Mouse (Mus musculus): ENCODE measurements around the gene Smim12. TPM values are rescaled to one million over a fixed set of nuclear protein-coding genes. Genes with fewer than 3 reads are reported as not detected.

The Smim12 gene
- polyA plus RNA-seq, 1 experiment from 2014 or later, result 60.0 TPM

GRCm38 (mm10) chr4:127214510-127214909, 29.1 kb upstream of the Smim12 start:
- DNase-seq (ENCODE audit: low spot score, missing footprints), result peak; percentile 84
- H3K27me3 ChIP-seq (ENCODE audit: control insufficient read depth, insufficient read depth, low read length), result peaks cover 2% of the 10 kb centered on the region; the same call in 1 of the 2 replicates
- H3K4me3 ChIP-seq (ENCODE audit: low read depth, low read length), result peak overlapping the region; percentile 14; the same call in 1 of the 2 replicates
- H3K9me3 ChIP-seq (ENCODE audit: control insufficient read depth, low read length), result no peaks in the 10 kb centered on the region
- peaks cover 3% of the 10 kb centered on the region; the same call in 1 of the 2 replicates for H3K4me1 ChIP-seq (ENCODE audit: control insufficient read depth, insufficient read depth, low read length)
- H3K9ac ChIP-seq (ENCODE audit: low read length), result no peak overlapping the region
- peak; percentile 48; the same call in 1 of the 2 replicates for ATAC-seq (ENCODE audit: low FRiP score)
- no peaks in the 10 kb centered on the region for H3K36me3 ChIP-seq (ENCODE audit: control insufficient read depth, insufficient read depth, low read length)
- H3K4me2 ChIP-seq, result peak overlapping the region; percentile 35
- WGBS, result 18% methylated on average over 28 of the region's 28 CpGs
- H3K27ac ChIP-seq (ENCODE audit: low read depth, low read length), result no peak overlapping the region

GRCm38 (mm10) chr4:127215103-127215502, 28.5 kb upstream of the Smim12 start:
- 52% methylated on average over 11 of the region's 11 CpGs for WGBS
- H3K36me3 ChIP-seq (ENCODE audit: control insufficient read depth, insufficient read depth, low read length), result no peaks in the 10 kb centered on the region

GRCm38 (mm10) chr4:127215799-127216198, 27.8 kb upstream of the Smim12 start:
- 66% methylated on average over 7 of the region's 9 CpGs for WGBS
- no peaks in the 10 kb centered on the region for H3K36me3 ChIP-seq (ENCODE audit: control insufficient read depth, insufficient read depth, low read length)
- DNase-seq (ENCODE audit: low spot score, missing footprints), result no peak
- ATAC-seq (ENCODE audit: low FRiP score), result no peak
- no peaks in the 10 kb centered on the region for H3K9me3 ChIP-seq (ENCODE audit: control insufficient read depth, low read length)
- no peak overlapping the region for H3K27ac ChIP-seq (ENCODE audit: low read depth, low read length)
- no peak overlapping the region for H3K4me3 ChIP-seq (ENCODE audit: low read depth, low read length)
- peaks cover 2% of the 10 kb centered on the region; the same call in 1 of the 2 replicates for H3K27me3 ChIP-seq (ENCODE audit: control insufficient read depth, insufficient read depth, low read length)
- no peak overlapping the region for H3K9ac ChIP-seq (ENCODE audit: low read length)
- no peak overlapping the region for H3K4me2 ChIP-seq
- H3K4me1 ChIP-seq (ENCODE audit: control insufficient read depth, insufficient read depth, low read length), result peaks cover 3% of the 10 kb centered on the region; the same call in 1 of the 2 replicates

More at GRCm38 (mm10) chr4:127215103-127215502, 28.5 kb upstream of the Smim12 start:
- Histone ChIP-seq H3K4me1 (ENCODE audit: control insufficient read depth, insufficient read depth, low read length) (peaks cover 3% of the 10 kb centered on the region; the same call in 1 of the 2 replicates), H3K27ac (ENCODE audit: low read depth, low read length) (no peak overlapping the region), H3K9me3 (ENCODE audit: control insufficient read depth, low read length) (no peaks in the 10 kb centered on the region), H3K4me3 (ENCODE audit: low read depth, low read length) (no peak overlapping the region; the same call in 1 of the 2 replicates), H3K4me2 (no peak overlapping the region), H3K9ac (ENCODE audit: low read length) (no peak overlapping the region), H3K27me3 (ENCODE audit: control insufficient read depth, insufficient read depth, low read length) (peaks cover 2% of the 10 kb centered on the region; the same call in 1 of the 2 replicates)
- ATAC-seq (ENCODE audit: low FRiP score) (no peak), DNase-seq (ENCODE audit: low spot score, missing footprints) (peak; percentile 75)

GRCm38 (mm10) chr4:127216251-127216651, 27.3 kb upstream of the Smim12 start:
- ATAC-seq (ENCODE audit: low FRiP score) (no peak), DNase-seq (ENCODE audit: low spot score, missing footprints) (peak; percentile 33)
- Histone ChIP-seq H3K9me3 (ENCODE audit: control insufficient read depth, low read length) (no peaks in the 10 kb centered on the region), H3K4me1 (ENCODE audit: control insufficient read depth, insufficient read depth, low read length) (peaks cover 3% of the 10 kb centered on the region; the same call in 1 of the 2 replicates), H3K36me3 (ENCODE audit: control insufficient read depth, insufficient read depth, low read length) (no peaks in the 10 kb centered on the region), H3K27me3 (ENCODE audit: control insufficient read depth, insufficient read depth, low read length) (peaks cover 2% of the 10 kb centered on the region; the same call in 1 of the 2 replicates), H3K27ac (ENCODE audit: low read depth, low read length) (no peak overlapping the region), H3K4me3 (ENCODE audit: low read depth, low read length) (no peak overlapping the region), H3K4me2 (no peak overlapping the region), H3K9ac (ENCODE audit: low read length) (no peak overlapping the region)
- WGBS, result 84% methylated on average over 4 of the region's 4 CpGs

DNA sequence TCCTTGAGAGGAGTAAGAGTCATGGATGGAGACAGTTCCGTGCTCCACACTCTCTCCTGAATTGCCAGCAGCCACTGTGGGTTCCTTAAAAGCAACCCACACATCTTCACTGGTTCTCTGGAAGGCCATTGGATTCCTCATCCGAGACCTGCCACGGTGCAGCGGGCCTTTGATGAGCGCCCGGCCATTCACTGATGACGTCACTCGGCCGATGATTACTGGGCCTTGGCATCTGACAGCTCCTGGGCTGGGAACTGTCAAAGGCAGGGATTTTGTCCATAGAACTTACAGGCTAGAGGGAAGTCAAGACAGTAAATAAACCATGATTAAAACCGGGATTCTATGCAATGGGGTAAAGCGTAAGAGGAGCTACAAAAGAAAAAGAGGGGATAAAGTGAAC, 26.5 kb upstream of the Smim12 start:
- ATAC-seq (ENCODE audit: low FRiP score) (no peak), DNase-seq (ENCODE audit: low spot score, missing footprints) (peak; percentile 80)
- Histone ChIP-seq H3K9ac (ENCODE audit: low read length) (no peak overlapping the region), H3K9me3 (ENCODE audit: control insufficient read depth, low read length) (no peaks in the 10 kb centered on the region), H3K36me3 (ENCODE audit: control insufficient read depth, insufficient read depth, low read length) (no peaks in the 10 kb centered on the region), H3K4me2 (no peak overlapping the region), H3K27ac (ENCODE audit: low read depth, low read length) (no peak overlapping the region), H3K4me3 (ENCODE audit: low read depth, low read length) (no peak overlapping the region), H3K27me3 (ENCODE audit: control insufficient read depth, insufficient read depth, low read length) (peaks cover 2% of the 10 kb centered on the region; the same call in 1 of the 2 replicates), H3K4me1 (ENCODE audit: control insufficient read depth, insufficient read depth, low read length) (peaks cover 3% of the 10 kb centered on the region; the same call in 1 of the 2 replicates)
- 74% methylated on average over 11 of the region's 11 CpGs for WGBS

GRCm38 (mm10) chr4:127223291-127223690, 20.3 kb upstream of the Smim12 start:
- peaks cover 25% of the 10 kb centered on the region for H3K4me1 ChIP-seq (ENCODE audit: control insufficient read depth, insufficient read depth, low read length)
- WGBS, result 43% methylated on average over 10 of the region's 10 CpGs
- peaks cover 12% of the 10 kb centered on the region; the same call in 1 of the 2 replicates for H3K27me3 ChIP-seq (ENCODE audit: control insufficient read depth, insufficient read depth, low read length)

DNA sequence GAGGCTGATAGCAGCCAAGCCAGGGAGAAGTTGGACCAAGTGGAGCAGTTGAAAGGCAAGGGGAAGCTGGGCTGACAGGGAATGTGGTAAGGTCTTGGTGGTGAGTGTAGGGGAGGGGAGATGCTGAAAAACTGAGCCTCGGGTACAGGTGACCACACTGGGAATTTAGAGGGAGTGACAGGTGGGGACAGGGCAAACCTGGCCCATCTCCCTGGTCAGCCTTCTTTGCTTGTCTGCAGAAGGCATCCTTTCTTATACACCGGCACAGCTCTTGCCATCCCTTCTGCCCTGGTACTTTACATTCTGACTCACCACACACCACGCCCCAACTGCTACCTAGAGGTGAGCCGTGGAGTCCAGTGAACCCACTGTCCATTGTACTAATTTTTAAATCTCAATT, 19.8 kb upstream of the Smim12 start:
- no peaks in the 10 kb centered on the region for H3K36me3 ChIP-seq (ENCODE audit: control insufficient read depth, insufficient read depth, low read length)
- WGBS, result 60% methylated on average over 4 of the region's 4 CpGs
- ATAC-seq (ENCODE audit: low FRiP score) (no peak), DNase-seq (ENCODE audit: low spot score, missing footprints) (peak; percentile 77)
- H3K4me2 ChIP-seq, result no peak overlapping the region
- H3K27me3 ChIP-seq (ENCODE audit: control insufficient read depth, insufficient read depth, low read length), result peaks cover 12% of the 10 kb centered on the region; the same call in 1 of the 2 replicates
- no peak overlapping the region for H3K4me3 ChIP-seq (ENCODE audit: low read depth, low read length)
- H3K9ac ChIP-seq (ENCODE audit: low read length), result no peak overlapping the region
- no peak overlapping the region for H3K27ac ChIP-seq (ENCODE audit: low read depth, low read length)
- H3K4me1 ChIP-seq (ENCODE audit: control insufficient read depth, insufficient read depth, low read length), result peaks cover 25% of the 10 kb centered on the region
- no peaks in the 10 kb centered on the region for H3K9me3 ChIP-seq (ENCODE audit: control insufficient read depth, low read length)

More at GRCm38 (mm10) chr4:127223291-127223690, 20.3 kb upstream of the Smim12 start:
- Histone ChIP-seq H3K27ac (ENCODE audit: low read depth, low read length) (no peak overlapping the region), H3K36me3 (ENCODE audit: control insufficient read depth, insufficient read depth, low read length) (no peaks in the 10 kb centered on the region), H3K4me3 (ENCODE audit: low read depth, low read length) (no peak overlapping the region), H3K9me3 (ENCODE audit: control insufficient read depth, low read length) (no peaks in the 10 kb centered on the region), H3K4me2 (no peak overlapping the region), H3K9ac (ENCODE audit: low read length) (no peak overlapping the region)
- DNase-seq (ENCODE audit: low spot score, missing footprints), result peak; percentile 81
- no peak for ATAC-seq (ENCODE audit: low FRiP score)

- 9% methylated on average over 19 of the region's 19 CpGs for WGBS
- ATAC-seq (ENCODE audit: low FRiP score) (no peak), DNase-seq (ENCODE audit: low spot score, missing footprints) (peak; percentile 93)
- peaks cover 25% of the 10 kb centered on the region for H3K4me1 ChIP-seq (ENCODE audit: control insufficient read depth, insufficient read depth, low read length)
- H3K27ac ChIP-seq (ENCODE audit: low read depth, low read length), result no peak overlapping the region; the same call in 1 of the 2 replicates
- peaks cover 12% of the 10 kb centered on the region; the same call in 1 of the 2 replicates for H3K27me3 ChIP-seq (ENCODE audit: control insufficient read depth, insufficient read depth, low read length)
- no peaks in the 10 kb centered on the region for H3K9me3 ChIP-seq (ENCODE audit: control insufficient read depth, low read length)
- H3K9ac ChIP-seq (ENCODE audit: low read length), result peak overlapping the region; percentile 59
- H3K4me2 ChIP-seq, result peak overlapping the region; percentile 50
- peak overlapping the region; percentile 15; the same call in 1 of the 2 replicates for H3K4me3 ChIP-seq (ENCODE audit: low read depth, low read length)
- H3K36me3 ChIP-seq (ENCODE audit: control insufficient read depth, insufficient read depth, low read length), result no peaks in the 10 kb centered on the region
Measured at GRCm38 (mm10) chr4:127224444-127225100, 19.0 kb upstream of the Smim12 start.

DNA sequence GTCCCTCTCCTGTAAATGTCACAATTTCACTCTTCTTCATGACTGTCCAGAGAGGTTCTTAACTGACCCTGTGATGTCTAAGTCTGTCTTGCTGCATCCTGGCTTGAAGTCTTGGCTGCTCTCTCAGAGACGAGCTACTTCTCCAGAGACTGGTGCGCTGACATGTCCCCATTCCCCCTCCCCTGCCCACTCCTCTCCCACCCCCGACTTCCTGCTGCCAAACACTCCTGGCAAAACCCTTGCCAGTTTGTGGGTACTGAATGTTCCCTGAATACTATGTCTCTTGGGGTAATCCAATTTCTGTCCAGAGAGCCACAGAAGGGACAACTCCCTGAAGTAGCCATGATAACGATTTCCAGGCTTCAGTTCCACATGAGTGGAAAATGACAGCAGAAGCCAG, 17.5 kb upstream of the Smim12 start:
- Histone ChIP-seq H3K36me3 (ENCODE audit: control insufficient read depth, insufficient read depth, low read length) (no peaks in the 10 kb centered on the region), H3K27me3 (ENCODE audit: control insufficient read depth, insufficient read depth, low read length) (peaks cover 12% of the 10 kb centered on the region; the same call in 1 of the 2 replicates), H3K4me2 (no peak overlapping the region), H3K4me1 (ENCODE audit: control insufficient read depth, insufficient read depth, low read length) (peaks cover 25% of the 10 kb centered on the region), H3K27ac (ENCODE audit: low read depth, low read length) (no peak overlapping the region), H3K9ac (ENCODE audit: low read length) (no peak overlapping the region), H3K9me3 (ENCODE audit: control insufficient read depth, low read length) (no peaks in the 10 kb centered on the region), H3K4me3 (ENCODE audit: low read depth, low read length) (no peak overlapping the region)
- WGBS, result 66% methylated on average over 4 of the region's 4 CpGs
- peak; percentile 80 for DNase-seq (ENCODE audit: low spot score, missing footprints)
- ATAC-seq (ENCODE audit: low FRiP score), result no peak
